Mouse (Mus musculus) forebrain, embryonic 13.5 days (tissue): ENCODE measurements around the gene Anks1. TPM values are rescaled to one million over a fixed set of nuclear protein-coding genes. Genes with fewer than 3 reads are reported as not detected.

Experiments
- ATAC-seq: fragments of 200-750 bp; cut with Nextera tagmentation; 2 replicates; pipeline ENCODE4 v1.8.0; 2017
- H3K27ac ChIP-seq: fragments of 300-500 bp; sonication (generic); 2 replicates; pipeline ENCODE4 v1.5.1; 2015; ENCODE audit warnings: inconsistent platforms, mild to moderate bottlenecking, moderate library complexity
- H3K27me3 ChIP-seq: fragments of 300-500 bp; sonication (generic); 2 replicates; pipeline ENCODE4 v1.6.1; 2015; ENCODE audit warnings: mild to moderate bottlenecking, inconsistent platforms
- H3K36me3 ChIP-seq: fragments of 300-500 bp; sonication (generic); 2 replicates; pipeline ENCODE4 v1.6.1; 2015; ENCODE audit warnings: mild to moderate bottlenecking, inconsistent platforms; ENCODE audit not compliant: poor library complexity, severe bottlenecking
- H3K4me1 ChIP-seq: fragments of 300-500 bp; sonication (generic); 2 replicates; pipeline ENCODE4 v1.6.1; 2015; ENCODE audit warnings: inconsistent platforms
- H3K4me2 ChIP-seq: fragments of 300-500 bp; sonication (generic); 2 replicates; pipeline ENCODE4 v1.6.1; 2015; ENCODE audit warnings: inconsistent platforms, mild to moderate bottlenecking, moderate library complexity
- H3K4me3 ChIP-seq: fragments of 300-500 bp; sonication (generic); 2 replicates; pipeline ENCODE4 v1.5.1; 2015; ENCODE audit warnings: mild to moderate bottlenecking, inconsistent platforms
- H3K9ac ChIP-seq: fragments of 300-500 bp; sonication (generic); 2 replicates; pipeline ENCODE4 v1.6.1; 2015; ENCODE audit warnings: mild to moderate bottlenecking, inconsistent platforms
- H3K9me3 ChIP-seq: fragments of 300-500 bp; sonication (generic); replicated peaks from 2 replicates; pipeline ENCODE4 v1.6.1; 2016; ENCODE audit warnings: inconsistent platforms
- WGBS: fragments of 180-500 bp; shearing (Covaris S2); methylation state at CpG from one replicate; pipeline ENCODE4 v1.1.7; 2015; 5-methylcytosine and 5-hydroxymethylcytosine counted together
- polyA plus RNA-seq: library from polyadenylated mRNA; unstranded; fragments of >200 nt; fragmentation: Nextera tagmentation; extraction: Ambion mirVana; gene quantifications from 2 replicates; pipeline ENCODE4 v1.2.1, GENCODE M21; 2015

Gene Anks1
- polyA plus RNA-seq, 1 experiment from 2014 or later, result 45.2 TPM

DNA sequence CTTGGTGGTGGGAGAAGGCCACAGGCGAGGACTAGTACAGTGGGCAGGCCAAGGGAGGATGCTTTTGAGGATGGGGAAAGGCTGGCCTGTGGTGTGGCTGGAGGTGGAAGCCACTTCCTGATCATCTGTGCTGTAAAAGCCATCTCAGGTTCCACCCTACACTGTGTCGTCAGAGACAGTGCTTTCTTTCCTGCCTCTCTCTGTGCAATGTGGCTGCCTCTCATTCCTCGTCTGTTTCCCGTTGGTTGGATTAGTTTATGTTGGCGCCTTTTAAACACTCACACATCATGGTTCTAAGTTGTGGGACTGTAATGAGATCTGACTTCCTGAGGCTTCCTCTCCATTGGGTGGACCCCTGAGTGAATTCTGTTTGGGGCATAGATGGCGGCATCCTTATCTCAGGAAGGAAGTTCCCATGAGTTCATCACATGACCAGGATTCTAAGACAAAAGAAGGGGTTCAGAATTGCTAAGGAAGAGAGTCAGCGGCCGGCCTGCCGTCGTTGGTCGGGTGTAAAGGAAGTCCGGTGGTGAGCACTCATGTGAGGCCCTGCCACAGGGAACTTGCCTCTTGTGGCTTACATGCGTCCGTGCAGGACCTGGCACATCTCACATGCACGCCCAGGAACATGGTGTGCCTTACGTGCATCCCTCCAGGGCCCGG is 106.1 kb downstream of the Anks1 start:
- Histone ChIP-seq H3K9ac (no peak overlapping the region; the same call in 1 of the 2 replicates), H3K9me3 (no peaks in the 10 kb centered on the region), H3K4me1 (peaks cover 61% of the 10 kb centered on the region), H3K4me2 (no peak overlapping the region), H3K36me3 (peaks cover 7% of the 10 kb centered on the region; the same call in 1 of the 2 replicates), H3K27ac (peak overlapping the region; percentile 48), H3K27me3 (no peaks in the 10 kb centered on the region), H3K4me3 (no peak overlapping the region)
- 85% methylated on average over 17 of the region's 17 CpGs for WGBS
- ATAC-seq, result no peak

DNA sequence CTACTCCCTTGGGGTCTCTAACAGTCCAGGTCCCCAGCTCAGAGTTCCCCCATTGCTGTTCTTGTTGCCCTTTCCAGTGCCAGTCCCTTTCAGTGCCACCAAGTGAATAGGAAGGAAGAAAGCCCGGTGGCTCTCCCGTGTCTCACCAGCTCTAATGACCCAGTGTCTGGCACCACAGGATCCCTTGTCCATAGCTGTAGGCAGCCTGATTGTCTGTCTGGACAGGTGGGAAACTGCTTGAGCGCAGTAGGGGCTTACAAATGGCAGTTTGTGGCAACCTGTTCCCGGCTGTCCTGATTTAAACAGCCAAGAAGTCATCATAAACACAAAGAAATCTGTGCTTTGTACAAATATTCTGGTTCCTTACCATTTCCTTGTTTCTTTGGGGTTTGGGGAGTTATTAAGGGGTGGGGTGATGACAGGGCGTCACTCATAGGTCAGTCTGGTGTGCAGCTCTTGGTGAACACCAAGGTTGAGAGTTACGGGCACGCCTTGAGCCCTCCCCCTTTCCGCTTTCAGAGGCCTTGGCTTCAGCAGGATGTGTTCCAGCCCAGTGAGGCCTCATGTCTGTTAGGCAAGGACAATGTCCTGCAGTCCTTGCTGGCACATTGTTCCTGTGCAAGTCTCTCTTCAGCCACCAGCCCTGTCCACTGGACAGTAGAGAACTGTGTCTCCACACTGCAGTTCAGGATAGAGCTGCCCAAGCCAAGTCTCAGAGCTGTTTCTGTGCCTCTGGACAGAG is 107.1 kb downstream of the Anks1 start:
- Histone ChIP-seq H3K4me1 (peaks cover 65% of the 10 kb centered on the region), H3K27me3 (no peaks in the 10 kb centered on the region), H3K9me3 (no peaks in the 10 kb centered on the region), H3K27ac (0 out of 2 replicates have a peak overlapping the region, but pooled peaks have one; percentile 19), H3K4me3 (no peak overlapping the region), H3K36me3 (no peaks in the 10 kb centered on the region), H3K4me2 (no peak overlapping the region), H3K9ac (no peak overlapping the region)
- WGBS, result 80% methylated on average over 8 of the region's 8 CpGs
- no peak for ATAC-seq

DNA sequence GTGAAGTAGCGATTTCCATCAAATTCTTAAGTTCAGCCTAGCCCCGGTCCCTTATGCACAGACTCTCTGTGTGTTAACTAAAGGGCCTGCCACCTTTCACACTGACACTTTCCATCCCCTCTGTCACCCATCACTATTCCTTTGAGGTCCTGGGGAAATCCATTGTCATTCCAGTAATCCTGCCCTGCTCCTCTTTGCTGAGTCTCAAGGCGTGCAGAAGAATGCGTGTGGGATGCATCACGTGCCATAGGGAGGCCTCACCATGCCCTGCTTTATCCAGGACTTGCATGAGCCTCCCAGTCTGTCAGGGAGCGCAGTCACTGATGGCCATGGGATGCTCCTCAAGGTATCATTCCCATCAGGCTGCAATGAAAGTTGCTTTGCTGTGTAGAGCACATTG is 109.2 kb downstream of the Anks1 start:
- peaks cover 64% of the 10 kb centered on the region for H3K4me1 ChIP-seq
- no peak overlapping the region for H3K4me3 ChIP-seq
- no peak; the same call in 1 of the 2 replicates for ATAC-seq
- WGBS, result 37% methylated on average over 6 of the region's 6 CpGs
- 0 out of 2 replicates have a peak overlapping the region, but pooled peaks have one; percentile 26 for H3K27ac ChIP-seq
- H3K27me3 ChIP-seq, result no peaks in the 10 kb centered on the region
- no peaks in the 10 kb centered on the region for H3K9me3 ChIP-seq
- H3K36me3 ChIP-seq, result no peaks in the 10 kb centered on the region
- H3K9ac ChIP-seq, result no peak overlapping the region; the same call in 1 of the 2 replicates
- no peak overlapping the region for H3K4me2 ChIP-seq

DNA sequence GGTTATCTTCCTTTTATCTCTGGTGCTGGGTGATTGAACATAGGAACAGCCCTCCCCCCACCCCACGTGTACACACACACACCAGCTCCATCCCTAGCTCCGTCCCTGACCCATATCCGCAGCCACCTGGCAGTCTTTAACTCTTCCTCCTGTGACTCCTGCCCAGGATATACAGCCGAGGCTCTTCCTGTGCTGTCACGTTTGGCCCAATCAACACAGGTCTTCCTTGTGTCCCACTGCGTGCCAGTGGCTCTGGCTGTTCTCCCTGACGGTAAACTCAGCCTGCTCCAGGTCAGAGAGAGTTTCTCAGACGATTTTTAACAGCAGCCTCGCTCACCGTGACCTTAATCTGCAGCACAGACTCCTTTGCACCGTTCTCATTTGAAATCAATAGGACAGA is 109.7 kb downstream of the Anks1 start:
- H3K4me1 ChIP-seq, result peaks cover 64% of the 10 kb centered on the region
- no peaks in the 10 kb centered on the region for H3K36me3 ChIP-seq
- H3K27ac ChIP-seq, result 0 out of 2 replicates have a peak overlapping the region, but pooled peaks have one; percentile 5
- no peak for ATAC-seq
- H3K9ac ChIP-seq, result peak overlapping the region; percentile 38; the same call in 1 of the 2 replicates
- no peaks in the 10 kb centered on the region for H3K27me3 ChIP-seq
- H3K9me3 ChIP-seq, result no peaks in the 10 kb centered on the region
- H3K4me2 ChIP-seq, result no peak overlapping the region
- 46% methylated on average over 11 of the region's 11 CpGs for WGBS
- no peak overlapping the region for H3K4me3 ChIP-seq

DNA sequence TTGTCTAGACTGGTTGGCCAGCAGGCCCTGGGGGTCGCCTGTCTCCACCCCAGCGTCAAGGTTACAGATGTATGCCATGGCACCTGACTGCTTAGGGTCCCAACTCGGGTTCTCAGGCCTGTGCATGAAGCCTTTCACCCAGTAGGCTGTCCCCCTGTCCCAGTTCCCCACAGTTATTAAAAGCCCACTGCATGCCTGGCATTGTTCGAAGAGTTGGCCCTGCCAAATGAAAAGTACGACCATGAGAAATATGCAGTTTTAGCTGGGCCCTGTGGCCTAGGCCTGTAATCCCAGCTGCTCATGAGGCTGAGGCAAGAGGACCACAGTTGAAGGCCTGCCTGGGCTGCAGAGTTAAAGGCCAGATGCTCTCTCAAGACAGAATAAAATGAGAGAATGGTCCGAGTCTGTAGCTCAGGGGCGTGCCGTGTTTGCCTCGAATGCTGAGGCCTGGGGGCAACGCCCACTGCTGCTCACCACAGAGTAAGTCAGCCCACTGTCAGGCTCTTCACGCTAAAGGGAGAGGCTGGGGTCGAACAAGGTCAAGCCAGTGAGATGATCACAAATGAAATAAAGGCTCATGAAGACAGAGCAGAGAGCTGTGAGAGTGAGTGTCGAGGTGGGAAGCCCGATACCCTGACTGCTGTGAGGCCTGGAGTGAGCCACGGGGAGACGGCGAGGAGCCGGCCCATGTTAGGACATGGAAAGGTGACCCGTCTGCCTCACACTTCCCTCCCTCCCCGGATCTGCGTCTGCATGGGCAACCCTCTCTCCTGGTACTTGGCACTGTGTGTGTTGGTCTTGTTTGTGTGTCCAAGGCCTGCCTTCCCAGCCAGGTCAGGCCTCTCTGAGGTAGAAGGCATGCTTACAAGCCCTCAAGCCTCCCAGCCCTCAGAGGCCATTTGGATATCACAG is 110.9 kb downstream of the Anks1 start:
- ATAC-seq, result no peak
- Histone ChIP-seq H3K36me3 (no peaks in the 10 kb centered on the region), H3K27ac (peak overlapping the region; percentile 37), H3K9me3 (no peaks in the 10 kb centered on the region), H3K9ac (0 out of 2 replicates have a peak overlapping the region, but pooled peaks have one; percentile 38), H3K4me1 (peaks cover 67% of the 10 kb centered on the region), H3K4me2 (no peak overlapping the region), H3K27me3 (no peaks in the 10 kb centered on the region), H3K4me3 (no peak overlapping the region)
- WGBS, result 83% methylated on average over 21 of the region's 21 CpGs

DNA sequence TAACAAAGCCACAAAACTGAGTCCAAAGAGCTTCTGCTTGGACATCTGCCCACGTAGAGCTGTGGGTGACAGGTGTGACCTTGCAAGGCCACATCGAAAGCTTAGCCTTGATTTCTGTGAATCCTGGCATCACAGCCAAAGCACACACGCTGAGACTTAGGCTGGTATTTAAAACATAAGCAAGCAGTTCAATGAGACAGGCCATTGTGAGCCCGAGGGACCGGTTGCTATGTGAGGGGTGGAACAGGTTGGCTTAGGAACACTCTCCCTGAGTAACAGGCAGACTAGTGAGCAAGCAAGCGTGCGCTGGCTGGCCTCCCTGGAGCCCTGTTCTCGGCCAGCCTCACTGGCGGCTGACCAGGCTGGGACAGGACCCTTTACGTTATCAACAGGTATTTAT is 112.8 kb downstream of the Anks1 start:
- H3K9me3 ChIP-seq, result no peaks in the 10 kb centered on the region
- peaks cover 84% of the 10 kb centered on the region for H3K4me1 ChIP-seq
- no peaks in the 10 kb centered on the region for H3K36me3 ChIP-seq
- no peak overlapping the region for H3K4me2 ChIP-seq
- ATAC-seq, result no peak
- 0 out of 2 replicates have a peak overlapping the region, but pooled peaks have one; percentile 20 for H3K27ac ChIP-seq
- no peaks in the 10 kb centered on the region for H3K27me3 ChIP-seq
- WGBS, result 68% methylated on average over 10 of the region's 10 CpGs
- H3K4me3 ChIP-seq, result no peak overlapping the region
- H3K9ac ChIP-seq, result no peak overlapping the region; the same call in 1 of the 2 replicates

DNA sequence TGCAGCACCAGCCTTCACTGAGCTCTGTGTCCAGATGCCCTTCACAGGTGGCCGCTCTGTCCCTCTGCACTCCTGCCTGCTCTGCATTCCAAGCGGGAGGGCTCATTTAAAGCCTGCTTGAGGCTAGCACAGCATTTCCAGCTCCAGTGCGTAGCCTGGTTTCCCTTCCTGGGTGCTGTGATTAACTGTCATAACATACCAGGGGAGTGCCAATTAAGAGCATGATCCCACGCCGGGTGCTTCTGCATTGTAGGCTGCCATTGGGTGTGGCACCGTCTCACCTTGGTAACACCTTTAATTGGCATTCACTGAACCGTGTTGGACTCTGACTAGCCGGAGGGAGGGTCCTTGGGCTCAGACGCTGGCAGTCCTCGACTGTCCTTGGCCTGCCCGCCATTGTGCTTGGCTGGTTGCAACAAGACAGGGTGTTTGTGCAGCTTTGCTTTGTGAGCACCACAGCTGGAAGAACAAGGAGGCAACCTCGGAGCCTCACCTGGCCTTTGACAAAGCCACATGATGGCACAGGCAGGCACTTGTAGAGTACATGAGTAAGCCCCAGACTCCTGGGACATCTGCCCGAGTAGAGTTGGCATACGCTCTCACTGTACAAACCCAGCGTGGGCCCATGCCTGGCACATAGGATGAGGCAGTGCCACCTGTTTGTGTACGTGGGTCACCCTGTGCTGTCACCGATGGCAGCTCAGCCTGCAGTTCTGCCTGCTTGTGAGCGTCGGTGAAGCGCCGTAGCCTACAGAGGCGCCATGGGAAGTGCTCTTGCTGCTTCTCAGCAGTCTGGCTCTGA is 113.9 kb downstream of the Anks1 start:
- Histone ChIP-seq H3K9me3 (no peaks in the 10 kb centered on the region), H3K27ac (0 out of 2 replicates have a peak overlapping the region, but pooled peaks have one; percentile 20), H3K4me2 (no peak overlapping the region), H3K36me3 (no peaks in the 10 kb centered on the region), H3K4me3 (no peak overlapping the region), H3K9ac (no peak overlapping the region), H3K27me3 (no peaks in the 10 kb centered on the region), H3K4me1 (peaks cover 79% of the 10 kb centered on the region)
- no peak for ATAC-seq
- WGBS, result 67% methylated on average over 22 of the region's 22 CpGs

DNA sequence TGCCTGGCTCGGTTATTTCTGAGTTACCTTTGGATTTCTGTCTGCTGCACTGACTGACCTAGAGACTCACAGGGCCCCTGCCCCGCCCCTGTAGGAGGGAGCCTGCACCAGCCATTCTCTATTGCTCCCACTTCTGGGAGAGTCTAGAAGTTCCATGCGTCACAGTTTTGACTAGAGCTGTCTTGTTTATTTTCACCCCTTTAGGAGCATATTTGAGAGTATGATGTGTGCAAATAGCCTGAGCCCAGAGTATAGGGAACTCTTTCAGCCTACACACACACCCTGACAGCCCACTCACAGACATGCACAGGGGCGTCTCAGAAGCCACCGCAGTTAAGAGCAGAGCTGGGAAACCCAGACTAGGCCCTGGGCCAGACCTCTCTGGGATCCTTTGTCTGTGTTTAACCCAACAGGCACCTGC is 116.4 kb downstream of the Anks1 start:
- Histone ChIP-seq H3K9me3 (no peaks in the 10 kb centered on the region), H3K4me1 (peaks cover 64% of the 10 kb centered on the region), H3K27ac (peak overlapping the region; percentile 77), H3K27me3 (no peaks in the 10 kb centered on the region), H3K4me3 (no peak overlapping the region), H3K4me2 (no peak overlapping the region), H3K9ac (0 out of 2 replicates have a peak overlapping the region, but pooled peaks have one; percentile 17), H3K36me3 (no peaks in the 10 kb centered on the region)
- ATAC-seq, result peak; percentile 46; the same call in 1 of the 2 replicates
- 48% methylated on average over 5 of the region's 5 CpGs for WGBS

DNA sequence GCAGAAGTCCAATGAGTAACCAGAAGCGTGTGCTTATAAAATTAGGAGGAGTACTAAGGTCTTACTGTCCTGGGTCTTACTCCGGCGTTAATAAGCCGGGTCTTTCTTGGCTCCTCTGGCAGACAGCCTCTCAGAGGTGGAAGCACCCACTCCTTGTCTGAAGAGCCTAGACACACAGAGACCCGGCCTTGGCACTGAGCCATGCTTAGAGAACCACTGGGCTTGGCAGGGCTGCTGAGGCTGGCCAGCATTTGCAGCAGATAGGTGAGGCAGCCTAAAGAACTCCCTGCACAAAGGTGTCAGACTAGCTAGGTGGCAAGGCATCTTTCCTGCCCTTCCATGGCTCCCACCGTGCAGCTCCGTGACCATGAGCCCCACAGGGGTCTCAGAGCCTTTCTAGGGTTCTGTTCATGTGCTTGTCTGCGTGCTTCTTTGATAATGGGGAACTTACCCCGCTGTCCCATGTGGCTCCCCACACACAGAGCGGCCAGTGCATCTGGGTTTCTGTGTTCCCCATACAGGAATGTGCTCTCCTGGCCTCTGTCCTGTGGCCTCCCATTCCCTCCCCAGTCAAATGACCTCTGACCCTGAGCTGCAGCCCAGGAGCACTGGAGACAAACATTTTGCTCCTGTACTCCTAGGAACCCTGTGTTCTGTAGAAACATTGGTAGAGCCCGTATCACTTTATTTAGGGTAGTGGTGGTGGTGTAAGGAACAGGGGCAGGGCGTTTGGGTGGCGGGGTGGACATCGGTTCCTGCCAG is 117.2 kb downstream of the Anks1 start:
- 68% methylated on average over 14 of the region's 14 CpGs for WGBS
- Histone ChIP-seq H3K36me3 (no peaks in the 10 kb centered on the region), H3K9ac (no peak overlapping the region), H3K27ac (peak overlapping the region; percentile 77), H3K4me1 (peaks cover 67% of the 10 kb centered on the region), H3K4me3 (no peak overlapping the region), H3K27me3 (no peaks in the 10 kb centered on the region), H3K4me2 (peak overlapping the region; percentile 6; the same call in 1 of the 2 replicates), H3K9me3 (no peaks in the 10 kb centered on the region)
- ATAC-seq, result peak; percentile 64; the same call in 1 of the 2 replicates

DNA sequence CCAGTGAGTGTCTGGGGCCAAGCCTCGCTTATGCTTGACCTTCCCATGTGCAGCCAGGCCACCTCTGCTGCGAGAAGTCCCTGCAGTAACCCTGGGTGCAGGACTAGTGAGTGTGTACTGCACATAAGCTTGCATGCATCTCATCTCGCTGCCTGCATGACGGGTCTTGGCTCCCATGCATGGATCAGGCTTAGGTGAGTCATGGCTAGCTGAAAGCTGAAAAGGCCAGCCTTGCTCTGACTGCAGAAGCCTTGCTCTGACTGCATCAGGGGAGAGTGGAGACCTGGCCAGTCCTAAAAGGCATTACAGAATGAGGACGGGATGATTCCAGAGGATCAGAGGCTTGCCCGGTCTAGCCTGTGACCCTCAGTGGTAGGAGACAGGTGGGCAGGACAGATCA is 118.1 kb downstream of the Anks1 start:
- no peak for ATAC-seq
- H3K4me1 ChIP-seq, result peaks cover 72% of the 10 kb centered on the region

More for the DNA sequence above, 118.1 kb downstream of the Anks1 start:
- WGBS, result 91% methylated on average over 6 of the region's 6 CpGs
- Histone ChIP-seq H3K9ac (no peak overlapping the region), H3K27ac (peak overlapping the region; percentile 77; the same call in 1 of the 2 replicates), H3K36me3 (no peaks in the 10 kb centered on the region), H3K27me3 (no peaks in the 10 kb centered on the region), H3K4me2 (no peak overlapping the region), H3K4me3 (no peak overlapping the region), H3K9me3 (no peaks in the 10 kb centered on the region)
